Mouse (Mus musculus) neural tube, embryonic 15.5 days (tissue): Measurements from ENCODE around the gene Odr4. TPM values are rescaled to one million over a fixed set of nuclear protein-coding genes. Genes with fewer than 3 reads are reported as not detected.

Source experiments
- polyA plus RNA-seq: library from polyadenylated mRNA; unstranded; fragments of >200 nt; fragmentation: Nextera tagmentation; extraction: Ambion mirVana; gene quantifications from 2 replicates; pipeline ENCODE4 v1.2.1, GENCODE M21; 2015

Odr4 gene
- polyA plus RNA-seq, 1 experiment from 2014 or later, result 37.4 TPM

Other genes starting within 250 kb of the Odr4 start
- not detected in 2 replicates for gene Pdc, start 73.7 kb downstream of the Odr4 start, polyA plus RNA-seq
- 125 and 138 TPM in 2 replicates for gene Tpr, start 242 bp downstream of the Odr4 start, polyA plus RNA-seq
- gene Prg4, start 73.1 kb upstream of the Odr4 start, polyA plus RNA-seq, result 0.92 and 0.95 TPM in 2 replicates